Mouse (Mus musculus) embryonic facial prominence, embryonic 13.5 days (tissue): ENCODE results near the gene Cbfa2t2. TPM values are rescaled to one million over a fixed set of nuclear protein-coding genes. Genes with fewer than 3 reads are reported as not detected.

Source experiments
- ATAC-seq: fragments of 200-750 bp; cut with Nextera tagmentation; 2 replicates; pipeline ENCODE4 v1.8.0; 2017; ENCODE audit warnings: low read depth; ENCODE audit not compliant: insufficient number of reproducible peaks, insufficient read depth, low FRiP score, low TSS enrichment
- H3K27ac ChIP-seq: fragments of 300-500 bp; sonication (generic); 2 replicates; pipeline ENCODE4 v1.5.1; 2015; ENCODE audit warnings: moderate library complexity, mild to moderate bottlenecking, inconsistent platforms
- H3K27me3 ChIP-seq: fragments of 300-500 bp; sonication (generic); 2 replicates; pipeline ENCODE4 v1.6.1; 2015; ENCODE audit warnings: mild to moderate bottlenecking, inconsistent platforms
- H3K36me3 ChIP-seq: fragments of 300-500 bp; sonication (generic); 2 replicates; pipeline ENCODE4 v1.6.1; 2015; ENCODE audit warnings: mild to moderate bottlenecking, inconsistent platforms
- H3K4me1 ChIP-seq: fragments of 300-500 bp; sonication (generic); 2 replicates; pipeline ENCODE4 v1.6.1; 2015; ENCODE audit warnings: inconsistent platforms
- H3K4me2 ChIP-seq: fragments of 300-500 bp; sonication (generic); 2 replicates; pipeline ENCODE4 v1.6.1; 2015; ENCODE audit warnings: moderate library complexity, mild to moderate bottlenecking, inconsistent platforms
- H3K4me3 ChIP-seq: fragments of 300-500 bp; sonication (generic); 2 replicates; pipeline ENCODE4 v1.5.1; 2015; ENCODE audit warnings: mild to moderate bottlenecking, inconsistent platforms
- H3K9ac ChIP-seq: fragments of 300-500 bp; sonication (generic); 2 replicates; pipeline ENCODE4 v1.6.1; 2015; ENCODE audit warnings: mild to moderate bottlenecking, inconsistent platforms
- H3K9me3 ChIP-seq: fragments of 300-500 bp; sonication (generic); 2 replicates; pipeline ENCODE4 v1.6.1; 2016; ENCODE audit warnings: inconsistent platforms
- WGBS: fragments of 180-500 bp; shearing (Covaris S2); methylation state at CpG from one replicate; pipeline ENCODE4 v1.1.7; 2015; ENCODE audit warnings: mixed read lengths; 5-methylcytosine and 5-hydroxymethylcytosine counted together
- polyA plus RNA-seq: library from polyadenylated mRNA; unstranded; fragments of >200 nt; fragmentation: Nextera tagmentation; extraction: Ambion mirVana; gene quantifications from 2 replicates; pipeline ENCODE4 v1.2.1, GENCODE M21; 2015

The Cbfa2t2 gene
- polyA plus RNA-seq, 1 experiment from 2014 or later: 54.0 TPM

DNA sequence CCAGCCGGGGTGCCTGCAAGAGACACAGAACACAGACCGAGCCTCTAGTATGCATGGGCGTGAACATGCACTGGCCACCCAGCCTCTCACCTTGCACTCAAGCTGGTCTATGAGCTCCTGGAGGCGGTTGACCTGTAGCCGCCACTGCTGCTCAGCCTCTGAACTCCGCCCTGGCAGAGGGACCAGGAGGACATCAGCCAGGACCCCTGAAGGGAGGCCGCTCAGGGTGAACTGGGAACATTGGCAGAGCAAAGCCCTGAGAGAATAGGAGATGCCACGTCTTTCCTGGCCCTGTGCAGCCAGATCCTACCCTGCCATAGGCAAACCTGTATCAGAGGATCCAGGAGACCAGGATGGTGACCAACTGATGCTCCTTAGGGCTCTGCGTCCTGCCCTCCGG is 110.4 kb downstream of the Cbfa2t2 start, which contains the start of gene 1700003F12Rik:
Gene 1700003F12Rik, plus strand, starts transcription at position 375 of the 400 bp plus-strand sequence.
- Histone ChIP-seq H3K9ac (no peak within 1 kb of the TSS), H3K4me3 (no peak within 1 kb of the TSS), H3K4me2 (no peak within 1 kb of the TSS), H3K36me3 (0 out of 2 replicates have a peak, but pooled peaks cover under 1% of the 10 kb centered on the region), H3K27me3 (peaks cover 20% of the 10 kb centered on the region), H3K9me3 (no peaks in the 10 kb centered on the region), H3K27ac (no peak within 1 kb of the TSS), H3K4me1 (peaks cover 20% of the 10 kb centered on the region)
- no peak for ATAC-seq
- WGBS: 93% methylated on average over 10 of the region's 10 CpGs

DNA sequence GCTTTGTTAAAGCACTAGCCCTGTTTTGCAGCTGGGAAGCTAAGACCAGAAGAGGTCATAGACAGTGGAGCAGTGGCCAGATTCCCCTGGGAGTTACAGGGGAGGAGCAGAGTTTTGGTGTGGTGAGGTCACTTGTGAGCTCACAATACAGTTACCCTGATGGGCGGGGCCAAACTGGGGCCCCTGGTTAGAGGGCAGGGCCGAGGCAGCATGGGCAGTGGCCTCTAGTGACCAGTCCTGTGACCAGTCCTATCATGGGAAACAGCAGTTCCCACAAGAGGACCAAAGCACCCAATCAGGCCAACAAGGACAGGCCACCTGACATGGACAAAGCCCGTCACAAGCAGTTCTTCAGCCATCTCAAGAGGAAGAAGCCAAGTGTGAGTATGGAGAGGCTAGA is 112.4 kb downstream of the Cbfa2t2 start:
- Histone ChIP-seq H3K27me3 (peaks cover 35% of the 10 kb centered on the region), H3K4me3 (no peak overlapping the region), H3K4me2 (no peak overlapping the region), H3K36me3 (no peaks in the 10 kb centered on the region), H3K9ac (no peak overlapping the region), H3K9me3 (no peaks in the 10 kb centered on the region), H3K4me1 (peaks cover 32% of the 10 kb centered on the region), H3K27ac (no peak overlapping the region)
- WGBS: 50% methylated on average over 3 of the region's 3 CpGs
- ATAC-seq: no peak

DNA sequence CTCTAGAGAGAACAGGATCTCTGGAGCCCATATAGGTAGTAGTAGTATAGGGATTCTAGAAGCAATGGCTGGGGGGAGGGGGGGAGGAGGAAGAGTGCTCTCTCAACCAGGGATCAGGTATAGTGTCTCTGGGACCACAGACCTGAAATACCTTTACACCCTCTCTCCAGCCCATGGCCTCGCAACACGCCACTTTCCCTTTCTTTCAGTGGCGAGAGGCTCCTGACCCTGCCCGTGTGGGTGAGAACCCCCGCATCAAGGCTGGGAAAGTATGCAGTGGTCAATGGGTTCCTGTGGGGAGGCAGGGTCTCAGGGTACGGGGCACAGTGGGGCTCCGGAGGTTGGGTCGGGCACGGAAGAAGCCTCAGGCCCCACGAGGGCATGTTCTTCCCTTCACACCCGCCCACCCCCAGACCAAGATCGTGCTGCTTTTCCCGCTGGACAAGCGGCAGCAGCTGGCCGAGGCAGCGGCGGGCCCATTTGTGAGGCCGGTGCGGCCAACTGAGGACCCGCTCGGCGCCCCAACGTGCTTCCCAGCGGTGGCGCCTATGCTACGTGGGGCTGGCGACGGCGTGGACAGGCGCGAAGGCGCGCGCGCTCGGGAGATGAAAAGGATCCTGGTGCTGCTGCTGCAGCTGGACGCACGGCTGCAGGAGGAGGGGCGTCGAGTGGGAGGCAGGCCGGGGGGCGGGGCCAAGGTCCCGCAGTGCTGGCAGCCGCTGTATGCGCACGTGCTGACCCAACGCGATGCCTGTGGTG is 113.0 kb downstream of the Cbfa2t2 start:
- H3K4me1 ChIP-seq: peaks cover 32% of the 10 kb centered on the region
- peak overlapping the region; percentile 48 for H3K4me3 ChIP-seq
- H3K36me3 ChIP-seq: no peaks in the 10 kb centered on the region
- H3K9ac ChIP-seq: peak overlapping the region; percentile 72
- H3K9me3 ChIP-seq: no peaks in the 10 kb centered on the region
- no peak overlapping the region for H3K27ac ChIP-seq
- peak; percentile 68; the same call in 1 of the 2 replicates for ATAC-seq
- H3K27me3 ChIP-seq: peaks cover 35% of the 10 kb centered on the region
- WGBS: 3% methylated on average over 48 of the region's 48 CpGs
- peak overlapping the region; percentile 96 for H3K4me2 ChIP-seq

DNA sequence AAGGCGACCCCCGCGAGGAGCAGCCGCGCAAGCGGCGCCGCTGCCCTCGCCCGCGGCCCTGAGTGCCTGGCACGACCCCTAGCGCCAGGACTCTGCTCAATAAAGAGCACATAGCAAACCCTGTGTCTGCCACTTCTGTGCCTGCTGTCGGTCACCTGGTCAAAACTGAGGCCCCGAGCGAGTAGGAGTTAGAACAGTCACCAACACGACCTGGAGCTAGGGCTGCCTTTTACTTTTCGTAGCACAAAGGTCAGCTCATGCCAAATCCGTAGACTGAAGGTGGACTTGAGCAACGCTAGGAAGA is 113.6 kb downstream of the Cbfa2t2 start:
- Histone ChIP-seq H3K27me3 (peaks cover 35% of the 10 kb centered on the region), H3K27ac (no peak overlapping the region), H3K4me2 (peak overlapping the region; percentile 96), H3K9me3 (no peaks in the 10 kb centered on the region), H3K4me3 (peak overlapping the region; percentile 48), H3K4me1 (peaks cover 34% of the 10 kb centered on the region), H3K36me3 (no peaks in the 10 kb centered on the region), H3K9ac (peak overlapping the region; percentile 72)
- no peak for ATAC-seq
- 16% methylated on average over 20 of the region's 20 CpGs for WGBS

DNA sequence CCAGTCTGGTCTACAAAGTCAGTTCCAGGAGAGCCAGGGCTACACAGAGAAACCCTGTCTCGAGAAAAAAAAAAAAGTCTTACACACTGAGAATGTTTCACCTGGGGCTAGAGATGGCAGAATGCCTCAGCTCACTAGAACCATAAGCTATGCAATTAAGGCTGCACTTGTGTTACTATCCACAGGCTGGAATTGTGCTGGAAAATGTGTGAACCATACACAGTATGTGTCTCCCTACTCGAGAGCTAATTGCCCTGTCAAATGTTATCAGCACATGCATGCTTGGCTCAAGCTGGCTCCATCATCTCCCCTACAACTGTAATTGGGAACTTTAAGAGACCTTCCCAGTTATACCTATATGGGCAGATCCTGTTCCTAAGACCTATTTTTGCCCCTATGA is 114.7 kb downstream of the Cbfa2t2 start:
- H3K4me1 ChIP-seq: peaks cover 34% of the 10 kb centered on the region
- no peak for ATAC-seq
- H3K27me3 ChIP-seq: peaks cover 35% of the 10 kb centered on the region
- WGBS: 69% methylated on average over 2 of the region's 2 CpGs
- no peak overlapping the region for H3K4me2 ChIP-seq
- H3K27ac ChIP-seq: no peak overlapping the region
- H3K9ac ChIP-seq: no peak overlapping the region
- H3K9me3 ChIP-seq: no peaks in the 10 kb centered on the region
- no peaks in the 10 kb centered on the region for H3K36me3 ChIP-seq
- no peak overlapping the region for H3K4me3 ChIP-seq

DNA sequence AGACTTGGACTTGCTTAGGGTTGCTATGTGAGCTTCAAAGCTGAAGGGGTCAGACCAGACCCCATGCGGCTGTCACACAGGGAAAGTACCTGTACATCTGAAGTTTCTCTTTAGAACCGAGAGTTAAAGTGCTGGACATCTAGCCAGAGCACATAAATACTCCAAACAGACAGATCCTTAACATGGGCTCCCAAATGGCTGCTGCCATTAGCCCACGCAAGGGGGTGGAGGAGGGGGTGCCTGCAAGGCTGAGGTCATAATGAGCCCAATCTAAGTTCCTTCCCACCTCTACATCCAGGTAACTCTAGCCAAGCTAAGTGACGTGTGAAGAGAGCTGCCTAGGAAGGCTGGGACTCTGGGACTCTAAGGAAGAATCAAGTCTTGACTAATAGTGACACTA is 115.2 kb downstream of the Cbfa2t2 start, which contains the start of gene Actl10:
Gene Actl10, plus strand, starts transcription at position 301 of the 400 bp plus-strand sequence.
- 79% methylated on average over 4 of the region's 4 CpGs for WGBS
- H3K9me3 ChIP-seq: no peaks in the 10 kb centered on the region
- H3K36me3 ChIP-seq: no peaks in the 10 kb centered on the region
- H3K4me2 ChIP-seq: peak within 1 kb of the TSS; percentile 53
- no peak for ATAC-seq
- peak within 1 kb of the TSS; percentile 23; the same call in 1 of the 2 replicates for H3K4me3 ChIP-seq
- H3K4me1 ChIP-seq: peaks cover 34% of the 10 kb centered on the region
- peaks cover 35% of the 10 kb centered on the region for H3K27me3 ChIP-seq
- H3K27ac ChIP-seq: no peak within 1 kb of the TSS; the same call in 1 of the 2 replicates
- H3K9ac ChIP-seq: peak within 1 kb of the TSS; percentile 40

DNA sequence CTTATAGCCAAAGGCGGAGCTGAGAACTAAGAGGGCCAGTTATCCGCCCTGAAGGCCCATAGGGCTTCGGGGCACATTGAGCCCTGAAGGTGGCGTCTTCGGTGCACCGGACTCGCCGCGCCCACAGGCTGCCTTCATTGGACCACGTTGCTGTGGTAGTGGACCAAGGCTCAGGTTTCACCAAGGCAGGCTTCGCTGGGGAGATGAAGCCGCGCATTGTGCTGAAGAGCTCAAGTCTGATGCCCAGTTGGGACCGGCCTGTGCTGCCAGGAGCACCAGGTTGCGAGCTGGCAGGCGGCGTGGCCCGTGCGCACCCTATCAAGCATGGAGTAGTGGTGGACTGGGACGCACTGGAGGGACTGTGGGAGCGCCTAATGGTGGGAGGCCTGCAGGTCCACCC is 115.6 kb downstream of the Cbfa2t2 start:
- H3K4me1 ChIP-seq: peaks cover 36% of the 10 kb centered on the region
- H3K4me3 ChIP-seq: peak overlapping the region; percentile 23; the same call in 1 of the 2 replicates
- ATAC-seq: no peak
- H3K36me3 ChIP-seq: no peaks in the 10 kb centered on the region
- H3K4me2 ChIP-seq: peak overlapping the region; percentile 53
- peaks cover 35% of the 10 kb centered on the region for H3K27me3 ChIP-seq
- H3K27ac ChIP-seq: no peak overlapping the region
- 39% methylated on average over 21 of the region's 21 CpGs for WGBS
- peak overlapping the region; percentile 40; the same call in 1 of the 2 replicates for H3K9ac ChIP-seq
- H3K9me3 ChIP-seq: no peaks in the 10 kb centered on the region

DNA sequence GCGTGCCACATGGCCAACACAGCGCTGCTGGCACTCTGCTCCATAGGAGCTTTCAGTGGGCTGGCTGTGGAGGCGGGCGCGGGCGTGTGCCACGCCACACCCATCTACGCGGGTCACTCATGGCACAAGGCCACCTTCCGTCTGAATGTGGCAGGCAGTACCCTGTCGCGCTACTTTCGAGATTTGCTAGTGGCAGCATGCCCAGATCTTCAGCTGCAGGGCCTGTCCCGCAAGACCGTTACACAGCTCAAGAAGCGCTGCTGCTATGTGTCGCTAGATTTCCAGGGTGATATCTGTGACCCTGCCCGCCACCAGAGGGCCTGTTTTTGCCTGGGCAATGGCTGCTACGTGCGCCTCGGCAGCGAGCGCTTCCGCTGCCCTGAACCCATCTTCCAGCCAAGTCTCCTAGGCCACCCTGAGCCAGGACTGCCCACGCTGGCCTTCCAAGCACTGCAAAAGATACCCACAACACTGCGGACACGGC is 116.2 kb downstream of the Cbfa2t2 start:
- Histone ChIP-seq H3K9me3 (no peaks in the 10 kb centered on the region), H3K4me1 (peaks cover 42% of the 10 kb centered on the region), H3K9ac (peak overlapping the region; percentile 40), H3K4me3 (peak overlapping the region; percentile 23; the same call in 1 of the 2 replicates), H3K27me3 (peaks cover 35% of the 10 kb centered on the region), H3K4me2 (peak overlapping the region; percentile 53), H3K27ac (no peak overlapping the region; the same call in 1 of the 2 replicates), H3K36me3 (no peaks in the 10 kb centered on the region)
- WGBS: 25% methylated on average over 27 of the region's 27 CpGs
- peak; percentile 8; the same call in 1 of the 2 replicates for ATAC-seq

DNA sequence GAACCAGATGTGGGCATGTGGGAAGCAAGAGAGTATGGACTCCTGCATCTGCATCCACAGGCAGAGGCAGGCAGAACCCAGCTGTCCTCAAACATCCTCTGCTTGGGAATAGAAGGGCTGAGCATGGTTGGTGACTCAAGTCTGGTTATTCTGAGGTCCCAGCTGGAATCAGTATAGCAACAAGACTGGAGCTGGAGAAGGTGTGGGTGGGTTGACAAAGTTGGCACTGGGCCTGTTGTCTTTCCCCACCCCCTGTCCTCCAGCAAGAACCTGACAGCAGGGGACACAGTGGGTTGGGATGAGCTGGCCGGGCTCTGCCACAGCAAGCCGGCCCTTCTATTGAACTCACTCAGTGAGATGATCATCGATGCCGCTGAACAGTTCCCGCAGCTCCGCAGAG is 119.0 kb downstream of the Cbfa2t2 start:
- no peak overlapping the region for H3K4me3 ChIP-seq
- H3K27me3 ChIP-seq: peaks cover 33% of the 10 kb centered on the region
- peaks cover 49% of the 10 kb centered on the region for H3K4me1 ChIP-seq
- 91% methylated on average over 6 of the region's 6 CpGs for WGBS
- H3K36me3 ChIP-seq: no peaks in the 10 kb centered on the region
- no peak overlapping the region for H3K4me2 ChIP-seq
- H3K9me3 ChIP-seq: no peaks in the 10 kb centered on the region
- 0 out of 2 replicates have a peak overlapping the region, but pooled peaks have one; percentile 17 for H3K9ac ChIP-seq
- no peak for ATAC-seq
- no peak overlapping the region for H3K27ac ChIP-seq

DNA sequence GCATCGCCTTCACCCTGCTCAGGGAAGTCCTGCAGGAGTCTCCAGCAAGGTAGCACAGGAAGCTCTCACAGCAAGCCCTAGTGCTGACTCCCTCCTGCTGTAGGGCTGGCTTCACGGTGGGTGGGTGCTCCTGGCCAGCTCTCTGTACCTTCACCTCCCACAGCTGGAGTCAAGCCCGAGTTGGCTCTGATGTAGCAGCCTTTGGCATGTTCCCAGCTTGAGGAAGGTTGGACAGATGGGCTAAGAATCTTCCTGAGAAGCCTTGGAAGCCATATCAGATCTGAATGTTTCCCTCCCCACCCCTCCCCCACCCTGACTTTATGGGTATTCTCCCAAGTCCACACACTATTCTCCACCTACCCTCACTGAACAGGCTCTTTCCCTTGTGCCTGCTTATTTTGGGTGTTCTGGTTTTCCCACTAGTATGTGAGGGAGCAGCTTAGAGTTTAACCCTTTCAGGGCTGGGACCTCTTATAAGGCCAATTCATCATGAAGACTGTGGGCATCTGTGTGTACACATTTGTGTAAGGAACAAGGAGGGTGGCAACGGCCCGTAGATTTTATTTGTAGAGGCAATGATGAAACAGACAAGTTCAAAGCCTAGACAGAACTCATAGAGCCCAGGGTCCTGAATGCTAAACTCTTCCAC is 121.0 kb downstream of the Cbfa2t2 start:
- H3K27ac ChIP-seq: no peak overlapping the region
- peaks cover 41% of the 10 kb centered on the region for H3K4me1 ChIP-seq
- no peaks in the 10 kb centered on the region for H3K9me3 ChIP-seq
- 51% methylated on average over 5 of the region's 5 CpGs for WGBS
- no peak for ATAC-seq
- H3K4me3 ChIP-seq: no peak overlapping the region
- H3K9ac ChIP-seq: peak overlapping the region; percentile 21; the same call in 1 of the 2 replicates
- H3K4me2 ChIP-seq: no peak overlapping the region
- H3K36me3 ChIP-seq: peaks cover 12% of the 10 kb centered on the region
- H3K27me3 ChIP-seq: peaks cover 12% of the 10 kb centered on the region

DNA sequence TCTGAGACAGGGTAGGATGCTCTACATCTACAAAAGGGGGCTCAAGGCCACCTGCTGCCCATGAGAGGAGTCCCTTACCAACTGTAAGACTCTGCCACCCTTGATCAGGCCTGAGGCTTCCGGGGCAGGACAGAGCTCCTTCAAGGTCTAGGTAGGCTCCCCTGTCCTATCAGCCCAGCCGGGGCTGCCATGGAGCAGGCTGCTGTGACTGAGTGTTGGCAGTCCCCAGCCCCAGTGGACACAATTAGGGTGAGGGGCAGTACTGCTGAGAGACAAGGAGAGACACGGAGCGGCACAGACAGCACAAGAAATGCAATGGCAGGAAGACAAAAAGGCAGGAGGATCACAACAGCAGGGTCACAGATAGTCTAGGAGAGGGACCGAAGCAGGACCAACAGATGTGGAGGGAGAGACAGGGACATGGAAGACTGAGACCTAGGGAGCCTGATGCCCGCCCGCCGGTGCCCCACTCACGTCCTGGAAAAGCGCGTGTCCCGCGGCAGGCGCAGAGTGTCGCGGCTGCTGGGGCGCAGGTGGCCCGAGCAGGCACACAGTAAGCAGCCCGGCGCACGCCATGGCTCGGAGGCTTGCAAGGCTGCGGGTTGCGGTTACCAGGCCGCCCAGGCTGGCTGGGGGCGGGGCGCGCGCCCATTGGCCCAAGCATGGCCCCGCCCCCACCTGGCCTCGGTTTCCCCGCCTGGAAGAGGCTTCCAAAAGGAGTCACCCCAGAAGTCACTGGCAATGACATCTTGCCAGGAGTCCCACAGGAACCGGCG is 122.2 kb downstream of the Cbfa2t2 start, which contains the start of gene Necab3:
Gene Necab3, minus strand, starts transcription at position 627 of the 776 bp plus-strand sequence.
- H3K27me3 ChIP-seq: 0 out of 2 replicates have a peak, but pooled peaks cover 4% of the 10 kb centered on the region
- no peak for ATAC-seq
- H3K9me3 ChIP-seq: no peaks in the 10 kb centered on the region
- peaks cover 35% of the 10 kb centered on the region for H3K4me1 ChIP-seq
- H3K36me3 ChIP-seq: peaks cover 24% of the 10 kb centered on the region
- H3K4me2 ChIP-seq: peak within 1 kb of the TSS; percentile 66
- H3K9ac ChIP-seq: peak within 1 kb of the TSS; percentile 64
- H3K27ac ChIP-seq: peak within 1 kb of the TSS; percentile 28
- WGBS: 3% methylated on average over 34 of the region's 34 CpGs
- peak within 1 kb of the TSS; percentile 37 for H3K4me3 ChIP-seq
